Mouse (Mus musculus) heart, embryonic 15.5 days (tissue): Measurements from ENCODE around the gene Sned1. TPM values are rescaled to one million over a fixed set of nuclear protein-coding genes. Genes with fewer than 3 reads are reported as not detected.
"Not testable (repeated sequence)": the region's sequence is repeated elsewhere in the genome, so short reads cannot be mapped to it uniquely, and the experiment has no call there.

Source experiments
- ATAC-seq: fragments of 200-750 bp; cut with Nextera tagmentation; replicated peaks from 2 replicates; pipeline ENCODE4 v1.8.0; 2017; ENCODE audit warnings: low read depth, moderate TSS enrichment; ENCODE audit not compliant: insufficient number of reproducible peaks, insufficient read depth, low FRiP score
- H3K27ac ChIP-seq: fragments of 300-500 bp; sonication (generic); 2 replicates; pipeline ENCODE4 v1.5.1; 2015; ENCODE audit warnings: mild to moderate bottlenecking, inconsistent platforms
- H3K27me3 ChIP-seq: fragments of 300-500 bp; sonication (generic); 2 replicates; pipeline ENCODE4 v1.6.1; 2015; ENCODE audit warnings: inconsistent platforms
- H3K36me3 ChIP-seq: fragments of 300-500 bp; sonication (generic); 2 replicates; pipeline ENCODE4 v1.6.1; 2015; ENCODE audit warnings: mild to moderate bottlenecking, inconsistent platforms
- H3K4me1 ChIP-seq: fragments of 300-500 bp; sonication (generic); replicated peaks from 2 replicates; pipeline ENCODE4 v1.6.1; 2015; ENCODE audit warnings: inconsistent platforms
- H3K4me2 ChIP-seq: fragments of 300-500 bp; sonication (generic); 2 replicates; pipeline ENCODE4 v1.6.1; 2015; ENCODE audit warnings: inconsistent platforms, mild to moderate bottlenecking, moderate library complexity
- H3K4me3 ChIP-seq: fragments of 300-500 bp; sonication (generic); 2 replicates; pipeline ENCODE4 v1.5.1; 2015; ENCODE audit warnings: mild to moderate bottlenecking, inconsistent platforms
- H3K9ac ChIP-seq: fragments of 300-500 bp; sonication (generic); 2 replicates; pipeline ENCODE4 v1.6.1; 2015; ENCODE audit warnings: mild to moderate bottlenecking, inconsistent platforms
- H3K9me3 ChIP-seq: fragments of 300-500 bp; sonication (generic); replicated peaks from 2 replicates; pipeline ENCODE4 v1.6.1; 2016; ENCODE audit warnings: inconsistent platforms
- WGBS: fragments of 180-500 bp; shearing (Covaris S2); methylation state at CpG from one replicate; pipeline ENCODE4 v1.1.7; 2015; ENCODE audit warnings: mixed read lengths; 5-methylcytosine and 5-hydroxymethylcytosine counted together
- polyA plus RNA-seq: library from polyadenylated mRNA; unstranded; fragments of >200 nt; fragmentation: Nextera tagmentation; extraction: Ambion mirVana; gene quantifications from 2 replicates; pipeline ENCODE4 v1.2.1, GENCODE M21; 2015

The Sned1 gene
- 3.0 and 7.8 TPM in 2 replicates for polyA plus RNA-seq

GRCm38 (mm10) chr1:93235576-93236544 lies at the start of gene Sned1:
Gene Sned1, plus strand, starts transcription at chr1:93235841.
- Histone ChIP-seq H3K27ac (0 out of 2 replicates have a peak within 1 kb of the TSS, but pooled peaks have one; percentile 35), H3K4me2 (peak within 1 kb of the TSS; percentile 96), H3K27me3 (peaks cover 29% of the 10 kb centered on the region), H3K4me1 (peaks cover 13% of the 10 kb centered on the region), H3K9ac (peak within 1 kb of the TSS; percentile 53), H3K36me3 (no peaks in the 10 kb centered on the region), H3K9me3 (no peaks in the 10 kb centered on the region), H3K4me3 (peak within 1 kb of the TSS; percentile 60)
- under 1% methylated on average over 90 of the region's 100 CpGs for WGBS
- ATAC-seq, result peak; percentile 87

- Histone ChIP-seq H3K4me1 (no peaks in the 10 kb centered on the region), H3K27me3 (peaks cover 58% of the 10 kb centered on the region), H3K36me3 (no peaks in the 10 kb centered on the region), H3K4me2 (no peak overlapping the region), H3K27ac (no peak overlapping the region), H3K4me3 (no peak overlapping the region), H3K9me3 (no peaks in the 10 kb centered on the region), H3K9ac (no peak overlapping the region)
- 21% methylated on average over 15 of the region's 17 CpGs for WGBS
- no peak for ATAC-seq
Observed at GRCm38 (mm10) chr1:93190726-93191305, 44.8 kb upstream of the Sned1 start.

GRCm38 (mm10) chr1:93194961-93195360 lies 40.7 kb upstream of the Sned1 start:
- Histone ChIP-seq H3K9me3 (no peaks in the 10 kb centered on the region), H3K4me2 (no peak overlapping the region), H3K27ac (no peak overlapping the region), H3K27me3 (peaks cover 27% of the 10 kb centered on the region), H3K36me3 (no peaks in the 10 kb centered on the region), H3K4me1 (no peaks in the 10 kb centered on the region), H3K4me3 (no peak overlapping the region), H3K9ac (no peak overlapping the region)
- 82% methylated on average over 3 of the region's 3 CpGs for WGBS
- ATAC-seq, result no peak

GRCm38 (mm10) chr1:93197454-93197853 lies 38.2 kb upstream of the Sned1 start:
- H3K4me2 ChIP-seq, H3K9ac ChIP-seq, H3K4me1 ChIP-seq, H3K27ac ChIP-seq, H3K9me3 ChIP-seq, ATAC-seq, H3K4me3 ChIP-seq, H3K36me3 ChIP-seq: not testable (repeated sequence)
- WGBS, result 87% methylated on average over 2 of the region's 2 CpGs
- H3K27me3 ChIP-seq, result peaks cover 12% of the 10 kb centered on the region

GRCm38 (mm10) chr1:93197916-93198315 lies 37.7 kb upstream of the Sned1 start:
- Histone ChIP-seq H3K4me3 (no peak overlapping the region), H3K36me3 (no peaks in the 10 kb centered on the region), H3K4me2 (no peak overlapping the region), H3K27ac (no peak overlapping the region), H3K27me3 (peaks cover 12% of the 10 kb centered on the region), H3K9ac (no peak overlapping the region), H3K9me3 (no peaks in the 10 kb centered on the region), H3K4me1 (no peaks in the 10 kb centered on the region)
- ATAC-seq, result no peak
- WGBS, result 74% methylated on average over 3 of the region's 3 CpGs

- no peak for ATAC-seq
- no peak overlapping the region for H3K9ac ChIP-seq
- H3K9me3 ChIP-seq, result no peaks in the 10 kb centered on the region
- H3K4me2 ChIP-seq, result no peak overlapping the region
- peaks cover 13% of the 10 kb centered on the region for H3K27me3 ChIP-seq
- H3K27ac ChIP-seq, result no peak overlapping the region
- no peaks in the 10 kb centered on the region for H3K36me3 ChIP-seq
- WGBS, result 70% methylated on average over 12 of the region's 12 CpGs
- peaks cover 27% of the 10 kb centered on the region for H3K4me1 ChIP-seq
- no peak overlapping the region for H3K4me3 ChIP-seq
Observed at GRCm38 (mm10) chr1:93206277-93206970, 29.2 kb upstream of the Sned1 start.

- H3K9me3 ChIP-seq, result no peaks in the 10 kb centered on the region
- no peak overlapping the region for H3K4me3 ChIP-seq
- H3K36me3 ChIP-seq, result no peaks in the 10 kb centered on the region
- peaks cover 35% of the 10 kb centered on the region for H3K4me1 ChIP-seq
- no peak for ATAC-seq
- H3K27ac ChIP-seq, result no peak overlapping the region
- peaks cover 8% of the 10 kb centered on the region for H3K27me3 ChIP-seq
- no peak overlapping the region for H3K4me2 ChIP-seq
- 87% methylated on average over 4 of the region's 4 CpGs for WGBS
- no peak overlapping the region for H3K9ac ChIP-seq
Observed at GRCm38 (mm10) chr1:93207536-93208064, 28.0 kb upstream of the Sned1 start.

GRCm38 (mm10) chr1:93210213-93210641 lies 25.4 kb upstream of the Sned1 start:
- Histone ChIP-seq H3K4me2 (peak overlapping the region; percentile 22), H3K4me1 (peaks cover 38% of the 10 kb centered on the region)

GRCm38 (mm10) chr1:93211019-93211418 lies 24.6 kb upstream of the Sned1 start:
- no peak for ATAC-seq
- no peaks in the 10 kb centered on the region for H3K27me3 ChIP-seq
- H3K4me1 ChIP-seq, result peaks cover 38% of the 10 kb centered on the region
- no peak overlapping the region for H3K4me3 ChIP-seq
- no peak overlapping the region for H3K9ac ChIP-seq
- H3K27ac ChIP-seq, result peak overlapping the region; percentile 80
- H3K9me3 ChIP-seq, result no peaks in the 10 kb centered on the region
- H3K4me2 ChIP-seq, result no peak overlapping the region
- 78% methylated on average over 11 of the region's 11 CpGs for WGBS
- H3K36me3 ChIP-seq, result no peaks in the 10 kb centered on the region

More at GRCm38 (mm10) chr1:93210213-93210641, 25.4 kb upstream of the Sned1 start:
- 13% methylated on average over 9 of the region's 9 CpGs for WGBS
- ATAC-seq, result peak; percentile 88
- Histone ChIP-seq H3K9ac (no peak overlapping the region), H3K27ac (peak overlapping the region; percentile 80), H3K9me3 (no peaks in the 10 kb centered on the region), H3K4me3 (no peak overlapping the region), H3K27me3 (peaks cover 5% of the 10 kb centered on the region; the same call in 1 of the 2 replicates), H3K36me3 (no peaks in the 10 kb centered on the region)

GRCm38 (mm10) chr1:93211549-93212220 lies 24.0 kb upstream of the Sned1 start:
- Histone ChIP-seq H3K27ac (peak overlapping the region; percentile 80), H3K4me2 (no peak overlapping the region), H3K4me3 (no peak overlapping the region), H3K9ac (peak overlapping the region; percentile 20; the same call in 1 of the 2 replicates), H3K27me3 (no peaks in the 10 kb centered on the region), H3K4me1 (peaks cover 42% of the 10 kb centered on the region), H3K36me3 (no peaks in the 10 kb centered on the region), H3K9me3 (no peaks in the 10 kb centered on the region)
- ATAC-seq, result no peak
- 23% methylated on average over 10 of the region's 10 CpGs for WGBS
